Mouse (Mus musculus) thymus, adult 2 months (tissue): ENCODE results near the gene Robo2.

Source experiments
- CTCF ChIP-seq: fragments of 200-500 bp; IDR thresholded peaks from 2 replicates; pipeline ENCODE4 v1.5.1; 2012; ENCODE audit warnings: mild to moderate bottlenecking, control low read depth, low read length, moderate library complexity, borderline replicate concordance; ENCODE audit not compliant: control insufficient read depth, poor library complexity, insufficient read depth; ENCODE audit errors: extremely low read depth
- POLR2A ChIP-seq: fragments of 200-500 bp; IDR thresholded peaks from 2 replicates; pipeline ENCODE4 v1.6.1; 2012; ENCODE audit warnings: mild to moderate bottlenecking, low read length, control low read depth, moderate library complexity; ENCODE audit not compliant: control insufficient read depth, poor library complexity, insufficient read depth; ENCODE audit errors: extremely low read depth

DNA sequence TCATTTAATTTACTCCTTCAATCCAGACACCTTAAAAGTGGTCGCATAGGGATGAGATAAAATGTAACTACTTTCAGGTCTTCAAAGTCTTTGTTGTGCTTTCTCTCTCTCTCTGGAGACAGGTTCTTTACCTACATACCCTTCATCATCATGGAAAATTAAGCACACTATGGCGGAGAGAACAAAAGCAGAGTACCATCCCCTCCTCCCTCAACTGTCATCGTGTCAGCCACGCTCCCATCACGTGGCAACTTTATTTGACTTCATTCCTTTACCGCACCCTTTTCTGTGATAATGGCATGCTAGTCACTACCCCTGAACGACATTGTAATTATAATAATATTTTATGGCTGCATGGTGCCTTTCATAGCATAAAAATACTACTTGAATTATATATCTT is 442.1 kb downstream of the Robo2 start:
- TF ChIP-seq POLR2A = no peak
- TF ChIP-seq CTCF = no peak
